Mouse (Mus musculus) T-cell, adult 2 months (primary cell): ENCODE data around the gene Faxc.

Experiments used
- DNase-seq: peaks from one replicate; pipeline ENCODE4 v3.0.0; 2022; ENCODE audit warnings: low spot score

Faxc gene

DNA sequence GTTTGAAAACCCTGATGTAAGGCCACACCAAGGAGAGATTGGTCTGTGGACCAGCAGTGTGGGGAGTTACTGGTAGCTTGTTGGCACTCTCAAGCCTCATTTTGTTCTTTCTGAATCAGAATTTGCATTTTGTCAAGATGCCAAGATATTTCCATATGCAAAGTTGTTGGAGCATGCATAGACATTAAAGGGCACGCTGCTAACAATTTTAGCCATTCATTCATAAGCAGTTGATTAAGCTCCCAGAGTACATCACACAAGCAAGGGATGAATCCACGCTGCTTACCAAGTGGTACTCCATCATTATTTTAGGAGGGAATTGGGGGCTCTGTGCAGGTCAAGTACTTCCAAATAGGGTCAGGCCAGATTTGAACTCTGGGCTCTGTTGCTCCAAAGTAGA lies 98.8 kb downstream of the Faxc start:
- DNase-seq, result no peak
